Mouse (Mus musculus): ENCODE results near the gene Stc2. TPM values are rescaled to one million over a fixed set of nuclear protein-coding genes. Genes with fewer than 3 reads are reported as not detected.

Stc2 gene
- polyA plus RNA-seq, 1 experiment from 2014 or later, result 0.66 TPM

- Histone ChIP-seq H3K9ac (replicated peaks; ENCODE audit: low read depth) (no peak overlapping the region), H3K4me2 (replicated peaks; ENCODE audit: low read depth, low read length) (no peak overlapping the region), H3K27me3 (replicated peaks; ENCODE audit: insufficient read depth, low read length) (no peaks in the 10 kb centered on the region), H3K27ac (ENCODE audit: low read length) (no peak overlapping the region), H3K9me3 (ENCODE audit: low read length) (no peaks in the 10 kb centered on the region), H3K36me3 (ENCODE audit: insufficient read depth, low read length) (no peaks in the 10 kb centered on the region), H3K4me3 (ENCODE audit: low read depth, low read length) (no peak overlapping the region), H3K4me1 (ENCODE audit: insufficient read depth, low read depth, low read length) (no peaks in the 10 kb centered on the region)
- WGBS, result 67% methylated on average over 2 of the region's 2 CpGs
- ATAC-seq (no peak), DNase-seq (ENCODE audit: low spot score) (no peak)
- TF ChIP-seq EP300 (IDR thresholded peaks at IDR 0.05) (no peak), CTCF (IDR thresholded peaks at IDR 0.05) (no peak)
These were observed 14.1 kb upstream of the Stc2 start for GRCm38 (mm10) chr11:31383968-31384367.

- ATAC-seq (no peak), DNase-seq (ENCODE audit: low spot score) (no peak)
- no peaks in the 10 kb centered on the region for H3K4me1 ChIP-seq (ENCODE audit: insufficient read depth, low read depth, low read length)
These were observed 12.3 kb upstream of the Stc2 start for GRCm38 (mm10) chr11:31382145-31382544.

GRCm38 (mm10) chr11:31373438-31373837, 3.6 kb upstream of the Stc2 start:
- H3K4me1 ChIP-seq (ENCODE audit: insufficient read depth, low read depth, low read length), result peaks cover 13% of the 10 kb centered on the region
- DNase-seq (ENCODE audit: low spot score) (peak; percentile 67), ATAC-seq (peak; percentile 51)
- H3K9me3 ChIP-seq (ENCODE audit: low read length), result no peaks in the 10 kb centered on the region
- H3K4me2 ChIP-seq (replicated peaks; ENCODE audit: low read depth, low read length), result no peak overlapping the region
- no peak overlapping the region for H3K27ac ChIP-seq (ENCODE audit: low read length)
- H3K9ac ChIP-seq (replicated peaks; ENCODE audit: low read depth), result no peak overlapping the region
- H3K36me3 ChIP-seq (ENCODE audit: insufficient read depth, low read length), result no peaks in the 10 kb centered on the region
- H3K27me3 ChIP-seq (replicated peaks; ENCODE audit: insufficient read depth, low read length), result 0 out of 2 replicates have a peak, but pooled peaks cover 11% of the 10 kb centered on the region
- no peak for TF ChIP-seq EP300 (IDR thresholded peaks at IDR 0.05)
- peak; percentile 81 for TF ChIP-seq CTCF (IDR thresholded peaks at IDR 0.05)
- WGBS, result 66% methylated on average over 7 of the region's 7 CpGs
- H3K4me3 ChIP-seq (ENCODE audit: low read depth, low read length), result no peak overlapping the region

More at GRCm38 (mm10) chr11:31382145-31382544, 12.3 kb upstream of the Stc2 start:
- Histone ChIP-seq H3K27me3 (replicated peaks; ENCODE audit: insufficient read depth, low read length) (no peaks in the 10 kb centered on the region), H3K4me2 (replicated peaks; ENCODE audit: low read depth, low read length) (no peak overlapping the region), H3K4me3 (ENCODE audit: low read depth, low read length) (no peak overlapping the region), H3K9me3 (ENCODE audit: low read length) (no peaks in the 10 kb centered on the region), H3K27ac (ENCODE audit: low read length) (no peak overlapping the region), H3K9ac (replicated peaks; ENCODE audit: low read depth) (no peak overlapping the region), H3K36me3 (ENCODE audit: insufficient read depth, low read length) (no peaks in the 10 kb centered on the region)
- TF ChIP-seq EP300 (IDR thresholded peaks at IDR 0.05) (no peak), CTCF (IDR thresholded peaks at IDR 0.05) (no peak)
- 73% methylated on average over 5 of the region's 5 CpGs for WGBS

GRCm38 (mm10) chr11:31372206-31372605, 2.3 kb upstream of the Stc2 start:
- ATAC-seq (no peak), DNase-seq (ENCODE audit: low spot score) (no peak)
- no peaks in the 10 kb centered on the region for H3K36me3 ChIP-seq (ENCODE audit: insufficient read depth, low read length)
- H3K27ac ChIP-seq (ENCODE audit: low read length), result no peak overlapping the region
- H3K9me3 ChIP-seq (ENCODE audit: low read length), result no peaks in the 10 kb centered on the region
- no peak overlapping the region for H3K9ac ChIP-seq (replicated peaks; ENCODE audit: low read depth)
- TF ChIP-seq CTCF (IDR thresholded peaks at IDR 0.05) (no peak), EP300 (IDR thresholded peaks at IDR 0.05) (no peak)
- WGBS, result 71% methylated on average over 4 of the region's 4 CpGs
- no peak overlapping the region for H3K4me3 ChIP-seq (ENCODE audit: low read depth, low read length)
- no peak overlapping the region for H3K4me2 ChIP-seq (replicated peaks; ENCODE audit: low read depth, low read length)
- H3K27me3 ChIP-seq (replicated peaks; ENCODE audit: insufficient read depth, low read length), result 0 out of 2 replicates have a peak, but pooled peaks cover 11% of the 10 kb centered on the region
- H3K4me1 ChIP-seq (ENCODE audit: insufficient read depth, low read depth, low read length), result peaks cover 13% of the 10 kb centered on the region

- Histone ChIP-seq H3K4me3 (ENCODE audit: low read depth, low read length) (peak overlapping the region; percentile 19), H3K4me2 (replicated peaks; ENCODE audit: low read depth, low read length) (peak overlapping the region; percentile 91), H3K27ac (ENCODE audit: low read length) (no peak overlapping the region), H3K9me3 (ENCODE audit: low read length) (no peaks in the 10 kb centered on the region), H3K4me1 (ENCODE audit: insufficient read depth, low read depth, low read length) (peaks cover 13% of the 10 kb centered on the region), H3K9ac (replicated peaks; ENCODE audit: low read depth) (no peak overlapping the region), H3K27me3 (replicated peaks; ENCODE audit: insufficient read depth, low read length) (0 out of 2 replicates have a peak, but pooled peaks cover 11% of the 10 kb centered on the region), H3K36me3 (ENCODE audit: insufficient read depth, low read length) (no peaks in the 10 kb centered on the region)
- no peak for DNase-seq (ENCODE audit: low spot score)
- 4% methylated on average over 39 of the region's 39 CpGs for WGBS
- no peak for ATAC-seq
- TF ChIP-seq CTCF (IDR thresholded peaks at IDR 0.05) (no peak), EP300 (IDR thresholded peaks at IDR 0.05) (no peak)
These were observed 1.5 kb upstream of the Stc2 start for GRCm38 (mm10) chr11:31371256-31371838.

GRCm38 (mm10) chr11:31370436-31371230, 759 bp upstream of the Stc2 start:
- H3K4me1 ChIP-seq (ENCODE audit: insufficient read depth, low read depth, low read length), result peaks cover 13% of the 10 kb centered on the region
- no peak for ATAC-seq
- no peaks in the 10 kb centered on the region for H3K9me3 ChIP-seq (ENCODE audit: low read length)
- 0 out of 2 replicates have a peak, but pooled peaks cover 11% of the 10 kb centered on the region for H3K27me3 ChIP-seq (replicated peaks; ENCODE audit: insufficient read depth, low read length)
- peak overlapping the region; percentile 91 for H3K4me2 ChIP-seq (replicated peaks; ENCODE audit: low read depth, low read length)
- 4% methylated on average over 22 of the region's 24 CpGs for WGBS
- no peak for DNase-seq (ENCODE audit: low spot score)
- H3K36me3 ChIP-seq (ENCODE audit: insufficient read depth, low read length), result no peaks in the 10 kb centered on the region
- no peak overlapping the region for H3K27ac ChIP-seq (ENCODE audit: low read length)
- H3K4me3 ChIP-seq (ENCODE audit: low read depth, low read length), result peak overlapping the region; percentile 48; the same call in 1 of the 2 replicates
- H3K9ac ChIP-seq (replicated peaks; ENCODE audit: low read depth), result no peak overlapping the region
- TF ChIP-seq EP300 (IDR thresholded peaks at IDR 0.05) (no peak), CTCF (IDR thresholded peaks at IDR 0.05) (no peak)

All from lung, postnatal 0 days (tissue).